Mouse (Mus musculus) embryonic facial prominence, embryonic 14.5 days (tissue): ENCODE measurements at regions not wholly inside any gene's neighbourhood (a gene's known extent, or its start where the extent isn't known, plus 50 kb on each side); places are given as distances from the start of the nearest gene placed in this dataset.
A peak's percentile ranks its signal among the peaks of the same experiment; 100 is the strongest.

Source experiments
- ATAC-seq: fragments of 200-750 bp; cut with Nextera tagmentation; 2 replicates; pipeline ENCODE4 v1.8.0; 2017; ENCODE audit warnings: low read depth, moderate number of reproducible peaks, moderate TSS enrichment
- DNase-seq: peaks from one replicate; pipeline ENCODE4 v3.0.0-alpha.2; 2015; ENCODE audit warnings: low spot score
- H3K27ac ChIP-seq: fragments of 300-500 bp; sonication (generic); replicated peaks from 2 replicates; pipeline ENCODE4 v1.5.1; 2014; ENCODE audit warnings: low read depth, mild to moderate bottlenecking, low read length, moderate library complexity
- H3K27me3 ChIP-seq: fragments of 300-500 bp; sonication (generic); replicated peaks from 2 replicates; pipeline ENCODE4 v1.6.1; 2014; ENCODE audit warnings: low read length; ENCODE audit not compliant: control insufficient read depth, insufficient read depth
- H3K36me3 ChIP-seq: fragments of 300-500 bp; sonication (generic); 2 replicates; pipeline ENCODE4 v1.6.1; 2014; ENCODE audit warnings: low read length, mixed read lengths; ENCODE audit not compliant: control insufficient read depth, insufficient read depth
- H3K4me1 ChIP-seq: fragments of 300-500 bp; sonication (generic); 2 replicates; pipeline ENCODE4 v1.6.1; 2014; ENCODE audit warnings: antibody characterized with exemption, low read length; ENCODE audit not compliant: control insufficient read depth, insufficient read depth
- H3K4me2 ChIP-seq: fragments of 300-500 bp; sonication (generic); 2 replicates; pipeline ENCODE4 v1.6.1; 2014; ENCODE audit warnings: low read depth, mild to moderate bottlenecking, low read length, moderate library complexity, mixed read lengths
- H3K4me3 ChIP-seq: fragments of 300-500 bp; sonication (generic); 2 replicates; pipeline ENCODE4 v1.5.1; 2014; ENCODE audit warnings: low read depth, mild to moderate bottlenecking, low read length
- H3K9ac ChIP-seq: fragments of 300-500 bp; sonication (generic); 2 replicates; pipeline ENCODE4 v1.6.1; 2014; ENCODE audit warnings: low read depth, mild to moderate bottlenecking, low read length, moderate library complexity, mixed read lengths
- H3K9me3 ChIP-seq: fragments of 300-500 bp; sonication (generic); 2 replicates; pipeline ENCODE4 v1.6.1; 2016; ENCODE audit warnings: low read length; ENCODE audit not compliant: control insufficient read depth
- WGBS: fragments of 180-500 bp; shearing (Covaris S2); extraction: QIAGEN DNeasy Blood & Tissue Kit; methylation state at CpG from one replicate; pipeline ENCODE4 v1.1.7; 2014; 5-methylcytosine and 5-hydroxymethylcytosine counted together

- Histone ChIP-seq H3K4me2 (no peak overlapping the region), H3K4me1 (no peaks in the 10 kb centered on the region), H3K27ac (no peak overlapping the region), H3K9me3 (no peaks in the 10 kb centered on the region), H3K9ac (no peak overlapping the region), H3K4me3 (no peak overlapping the region), H3K36me3 (no peaks in the 10 kb centered on the region), H3K27me3 (no peaks in the 10 kb centered on the region)
- WGBS = 71% methylated on average over 7 of the region's 7 CpGs
- DNase-seq (no peak), ATAC-seq (no peak)
Measured at GRCm38 (mm10) chr12:106429991-106430390, 420.0 kb downstream of the Vrk1 start.

- Histone ChIP-seq H3K4me2 (no peak overlapping the region), H3K27me3 (no peaks in the 10 kb centered on the region), H3K4me1 (no peaks in the 10 kb centered on the region), H3K27ac (no peak overlapping the region), H3K9me3 (no peaks in the 10 kb centered on the region), H3K9ac (no peak overlapping the region), H3K4me3 (no peak overlapping the region), H3K36me3 (no peaks in the 10 kb centered on the region)
- no peak for ATAC-seq
- DNase-seq = peak; percentile 45
- 42% methylated on average over 7 of the region's 7 CpGs for WGBS
Measured at GRCm38 (mm10) chr12:106445151-106445550, 435.1 kb downstream of the Vrk1 start.

- Histone ChIP-seq H3K4me3 (no peak overlapping the region), H3K4me1 (no peaks in the 10 kb centered on the region), H3K27me3 (no peaks in the 10 kb centered on the region), H3K36me3 (no peaks in the 10 kb centered on the region), H3K27ac (no peak overlapping the region), H3K9ac (no peak overlapping the region), H3K4me2 (no peak overlapping the region), H3K9me3 (no peaks in the 10 kb centered on the region)
- ATAC-seq = no peak
- DNase-seq = no peak
- 57% methylated on average over 10 of the region's 10 CpGs for WGBS
Measured at GRCm38 (mm10) chr12:106445976-106446375, 435.9 kb downstream of the Vrk1 start.

- 62% methylated on average over 20 of the region's 20 CpGs for WGBS
- H3K27me3 ChIP-seq = no peaks in the 10 kb centered on the region
- ATAC-seq = no peak
- no peak overlapping the region for H3K4me3 ChIP-seq
- H3K27ac ChIP-seq = no peak overlapping the region
- no peaks in the 10 kb centered on the region for H3K36me3 ChIP-seq
- DNase-seq = peak; percentile 14
- H3K9ac ChIP-seq = no peak overlapping the region
- H3K4me1 ChIP-seq = no peaks in the 10 kb centered on the region
- H3K9me3 ChIP-seq = no peaks in the 10 kb centered on the region
- H3K4me2 ChIP-seq = no peak overlapping the region
Measured at GRCm38 (mm10) chr12:106446876-106447532, 437.0 kb downstream of the Vrk1 start.

GRCm38 (mm10) chr12:106448551-106448950 lies 438.5 kb downstream of the Vrk1 start:
- H3K27me3 ChIP-seq = no peaks in the 10 kb centered on the region
- no peak for ATAC-seq
- 88% methylated on average over 6 of the region's 6 CpGs for WGBS

GRCm38 (mm10) chr12:106453491-106453890 lies 443.5 kb downstream of the Vrk1 start:
- Histone ChIP-seq H3K4me2 (no peak overlapping the region), H3K4me1 (no peaks in the 10 kb centered on the region), H3K36me3 (no peaks in the 10 kb centered on the region), H3K9ac (no peak overlapping the region), H3K9me3 (no peaks in the 10 kb centered on the region), H3K27me3 (no peaks in the 10 kb centered on the region), H3K27ac (no peak overlapping the region), H3K4me3 (no peak overlapping the region)
- 68% methylated on average over 13 of the region's 13 CpGs for WGBS
- no peak for ATAC-seq
- no peak for DNase-seq

More at GRCm38 (mm10) chr12:106448551-106448950, 438.5 kb downstream of the Vrk1 start:
- no peak overlapping the region for H3K9ac ChIP-seq
- H3K36me3 ChIP-seq = no peaks in the 10 kb centered on the region
- DNase-seq = no peak
- H3K9me3 ChIP-seq = no peaks in the 10 kb centered on the region
- H3K27ac ChIP-seq = no peak overlapping the region
- no peaks in the 10 kb centered on the region for H3K4me1 ChIP-seq
- no peak overlapping the region for H3K4me3 ChIP-seq
- H3K4me2 ChIP-seq = no peak overlapping the region

GRCm38 (mm10) chr12:106458215-106458614 lies 448.2 kb downstream of the Vrk1 start:
- no peaks in the 10 kb centered on the region for H3K36me3 ChIP-seq
- no peak overlapping the region for H3K27ac ChIP-seq
- no peak for DNase-seq
- H3K4me2 ChIP-seq = no peak overlapping the region
- H3K4me1 ChIP-seq = no peaks in the 10 kb centered on the region
- H3K4me3 ChIP-seq = no peak overlapping the region
- WGBS = 39% methylated on average over 4 of the region's 6 CpGs
- H3K27me3 ChIP-seq = no peaks in the 10 kb centered on the region
- H3K9me3 ChIP-seq = no peaks in the 10 kb centered on the region
- H3K9ac ChIP-seq = no peak overlapping the region
- no peak for ATAC-seq

- Histone ChIP-seq H3K27me3 (no peaks in the 10 kb centered on the region), H3K4me2 (no peak overlapping the region), H3K4me3 (no peak overlapping the region), H3K27ac (no peak overlapping the region), H3K4me1 (no peaks in the 10 kb centered on the region), H3K9ac (no peak overlapping the region), H3K9me3 (no peaks in the 10 kb centered on the region), H3K36me3 (no peaks in the 10 kb centered on the region)
- WGBS = 82% methylated on average over 7 of the region's 7 CpGs
- ATAC-seq (no peak), DNase-seq (no peak)
Measured at GRCm38 (mm10) chr12:106460650-106461049, 450.6 kb downstream of the Vrk1 start.

- H3K36me3 ChIP-seq = no peaks in the 10 kb centered on the region
- DNase-seq (no peak), ATAC-seq (no peak)
- no peak overlapping the region for H3K9ac ChIP-seq
- H3K4me1 ChIP-seq = no peaks in the 10 kb centered on the region
- H3K4me3 ChIP-seq = no peak overlapping the region
- no peaks in the 10 kb centered on the region for H3K27me3 ChIP-seq
- no peaks in the 10 kb centered on the region for H3K9me3 ChIP-seq
- H3K4me2 ChIP-seq = no peak overlapping the region
- no peak overlapping the region for H3K27ac ChIP-seq
- 21% methylated on average over 3 of the region's 3 CpGs for WGBS
Measured at GRCm38 (mm10) chr12:106462281-106462680, 452.3 kb downstream of the Vrk1 start.
